ENCODE assay signal across 7 mouse cellular contexts in the genomic region with DNA sequence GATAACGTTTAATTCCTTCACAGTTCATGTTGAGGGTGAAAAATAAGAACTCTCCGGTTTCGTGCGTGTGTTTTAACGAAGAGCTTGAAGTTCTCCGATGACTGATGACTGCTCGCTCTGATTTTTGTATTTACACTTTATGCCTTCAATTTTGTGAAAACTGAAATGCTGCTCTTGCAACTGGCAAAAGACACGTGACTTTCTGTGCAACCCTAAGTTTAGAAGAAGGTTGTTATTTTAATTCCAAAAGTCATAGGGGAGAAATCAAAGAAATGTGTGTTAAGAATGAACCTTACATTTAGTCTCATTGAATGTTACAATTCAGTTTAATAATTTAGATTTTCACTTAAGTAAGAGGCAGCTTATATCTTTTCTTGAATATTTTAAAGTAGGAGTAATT. TPM values are rescaled to one million over a fixed set of nuclear protein-coding genes. Genes with fewer than 3 reads are reported as not detected.
A peak's percentile ranks its signal among the peaks of the same experiment; 100 is the strongest.
DNase-seq lines count a peak whose midpoint lies in the region; ATAC-seq and TF ChIP-seq lines count a peak whose summit lies in the region.

No protein-coding gene starts in this region.

- peak overlapping the region; percentile 88 for H3K9ac ChIP-seq in lung, postnatal 0 days (replicated peaks; ENCODE audit: low read depth)
- H3K9ac ChIP-seq in forebrain, embryonic 12.5 days = peak overlapping the region; percentile 86
- peak overlapping the region; percentile 77 for H3K9ac ChIP-seq in limb, embryonic 14.5 days (ENCODE audit: low read depth, low read length, severe bottlenecking)
- peak overlapping the region; percentile 77 for H3K9ac ChIP-seq in stomach, embryonic 15.5 days

- no peak for TF ChIP-seq POLR2A in limb, embryonic 14.5 days (IDR thresholded peaks at IDR 0.05; ENCODE audit: borderline replicate concordance, extremely low read depth, insufficient read depth, insufficient read length)

- H3K4me1 ChIP-seq in lung, postnatal 0 days (ENCODE audit: insufficient read depth, low read depth, low read length) = 0 out of 2 replicates have a peak, but pooled peaks cover 3% of the 10 kb centered on the region
- peaks cover 27% of the 10 kb centered on the region for H3K4me1 ChIP-seq in forebrain, embryonic 12.5 days
- H3K4me1 ChIP-seq in limb, embryonic 14.5 days (ENCODE audit: control insufficient read depth, insufficient read depth, low read length) = peaks cover 11% of the 10 kb centered on the region
- H3K4me1 ChIP-seq in stomach, embryonic 15.5 days = peaks cover 8% of the 10 kb centered on the region; the same call in 1 of the 2 replicates

- WGBS in lung, postnatal 0 days = 1% methylated on average over 8 of the region's 8 CpGs
- 6% methylated on average over 8 of the region's 8 CpGs for WGBS in forebrain, embryonic 12.5 days
- under 1% methylated on average over 8 of the region's 8 CpGs for WGBS in limb, embryonic 14.5 days
- under 1% methylated on average over 8 of the region's 8 CpGs for WGBS in stomach, embryonic 15.5 days

- no peaks in the 10 kb centered on the region for H3K36me3 ChIP-seq in lung, postnatal 0 days (ENCODE audit: insufficient read depth, low read length)
- H3K36me3 ChIP-seq in forebrain, embryonic 12.5 days (replicated peaks) = no peaks in the 10 kb centered on the region
- no peaks in the 10 kb centered on the region for H3K36me3 ChIP-seq in limb, embryonic 14.5 days (ENCODE audit: control insufficient read depth, insufficient read depth, low read length)
- H3K36me3 ChIP-seq in stomach, embryonic 15.5 days = no peaks in the 10 kb centered on the region

- no peaks in the 10 kb centered on the region for H3K9me3 ChIP-seq in lung, postnatal 0 days (ENCODE audit: low read length)
- no peaks in the 10 kb centered on the region for H3K9me3 ChIP-seq in forebrain, embryonic 12.5 days
- no peaks in the 10 kb centered on the region for H3K9me3 ChIP-seq in limb, embryonic 14.5 days (ENCODE audit: control insufficient read depth, low read length)
- H3K9me3 ChIP-seq in stomach, embryonic 15.5 days = no peaks in the 10 kb centered on the region

- no peak for ATAC-seq in lung, postnatal 0 days
- ATAC-seq in forebrain, embryonic 12.5 days (ENCODE audit: low FRiP score) = no peak
- ATAC-seq in limb, embryonic 14.5 days (ENCODE audit: low FRiP score, low read depth) = no peak
- ATAC-seq in stomach, embryonic 15.5 days (ENCODE audit: insufficient read depth, low FRiP score, low read depth) = no peak
- ATAC-seq in monocyte, adult 5-6 weeks (replicated peaks; ENCODE audit: insufficient number of reproducible peaks, low FRiP score, low TSS enrichment, poor library complexity, severe bottlenecking) = no peak

- intact Hi-C loops in left cerebral cortex, postnatal 10 days (cut with DNase I) = no loop called here

- no peak for DNase-seq in lung, postnatal 0 days (ENCODE audit: low spot score)
- DNase-seq in lung, postnatal 14 days = no peak
- DNase-seq in limb, embryonic 14.5 days (ENCODE audit: low spot score) = no peak
- DNase-seq in left cerebral cortex, postnatal 10 days (ENCODE audit: extremely low spot score in 1 of 2, low spot score in 2 of 2) = no peak

- H3K4me2 ChIP-seq in lung, postnatal 0 days (replicated peaks; ENCODE audit: low read depth, low read length) = peak overlapping the region; percentile 66
- H3K4me2 ChIP-seq in forebrain, embryonic 12.5 days = peak overlapping the region; percentile 81
- peak overlapping the region; percentile 61 for H3K4me2 ChIP-seq in limb, embryonic 14.5 days (replicated peaks; ENCODE audit: low read depth, low read length, severe bottlenecking)
- peak overlapping the region; percentile 68 for H3K4me2 ChIP-seq in stomach, embryonic 15.5 days

- no peak for TF ChIP-seq CTCF in lung, postnatal 0 days (IDR thresholded peaks at IDR 0.05)

- peak overlapping the region; percentile 98 for H3K27ac ChIP-seq in lung, postnatal 0 days (ENCODE audit: low read length)
- no peak overlapping the region for H3K27ac ChIP-seq in forebrain, embryonic 12.5 days
- peak overlapping the region; percentile 93; the same call in 1 of the 2 replicates for H3K27ac ChIP-seq in limb, embryonic 14.5 days (replicated peaks; ENCODE audit: low read depth, low read length)
- peak overlapping the region; percentile 100 for H3K27ac ChIP-seq in stomach, embryonic 15.5 days

- no peak for TF ChIP-seq EP300 in lung, postnatal 0 days (IDR thresholded peaks at IDR 0.05)

- no peaks in the 10 kb centered on the region for H3K27me3 ChIP-seq in lung, postnatal 0 days (replicated peaks; ENCODE audit: insufficient read depth, low read length)
- no peaks in the 10 kb centered on the region for H3K27me3 ChIP-seq in forebrain, embryonic 12.5 days
- no peaks in the 10 kb centered on the region for H3K27me3 ChIP-seq in limb, embryonic 14.5 days (ENCODE audit: control insufficient read depth, insufficient read depth, low read length)
- H3K27me3 ChIP-seq in stomach, embryonic 15.5 days (replicated peaks) = no peaks in the 10 kb centered on the region

- H3K4me3 ChIP-seq in lung, postnatal 0 days (ENCODE audit: low read depth, low read length) = peak overlapping the region; percentile 72
- H3K4me3 ChIP-seq in forebrain, embryonic 12.5 days (replicated peaks) = peak overlapping the region; percentile 62
- peak overlapping the region; percentile 78 for H3K4me3 ChIP-seq in limb, embryonic 14.5 days (replicated peaks; ENCODE audit: low read length)
- H3K4me3 ChIP-seq in stomach, embryonic 15.5 days (replicated peaks) = peak overlapping the region; percentile 88

RNA-seq across cellular contexts. Expression of gene Sypl, which starts 1.3 kb away (rescaled TPM):
- polyA plus RNA-seq in lung, postnatal 0 days (2015; fragmentation: Nextera tagmentation; extraction: Ambion mirVana) = 237 and 251 TPM in 2 replicates
- 44.5 and 47.1 TPM in 2 replicates for polyA plus RNA-seq in forebrain, embryonic 12.5 days (2016; fragmentation: Nextera tagmentation; extraction: Ambion mirVana)
- polyA plus RNA-seq in limb, embryonic 14.5 days (2012; rRNA removed) = 53.3 and 54.1 TPM in 2 replicates
- polyA plus RNA-seq in limb, embryonic 14.5 days (2014; fragmentation: Nextera tagmentation; extraction: Ambion mirVana) = 97.6 and 104 TPM in 2 replicates
- 162 and 165 TPM in 2 replicates for polyA plus RNA-seq in stomach, embryonic 15.5 days (2015; fragmentation: Nextera tagmentation; extraction: Ambion mirVana)
- 10 to 100 TPM; 30.3 to 32.4 TPM for total RNA-seq in left cerebral cortex, postnatal 10 days (2021)
- 47.0 to 58.3 TPM (median 51.6 TPM) in 3 replicates for total RNA-seq in monocyte, adult 5-6 weeks (2017)
